Mouse (Mus musculus) A20 (cell line): ENCODE data around the gene Kdm2b.

Source experiments
- DNase-seq: peaks from one replicate; pipeline ENCODE4 v3.0.0-alpha.2; 2011; ENCODE audit warnings: low read depth, low spot score

The Kdm2b gene

GRCm38 (mm10) chr5:122894007-122894637 lies 95.5 kb downstream of the Kdm2b start:
- peak; percentile 80 for DNase-seq

GRCm38 (mm10) chr5:122893270-122893669 lies 96.4 kb downstream of the Kdm2b start:
- DNase-seq: no peak

GRCm38 (mm10) chr5:122890396-122890795 lies 99.2 kb downstream of the Kdm2b start:
- DNase-seq: no peak

GRCm38 (mm10) chr5:122888612-122889214 lies 100.9 kb downstream of the Kdm2b start:
- no peak for DNase-seq

GRCm38 (mm10) chr5:122887926-122888611 lies 101.6 kb downstream of the Kdm2b start:
- DNase-seq: no peak

GRCm38 (mm10) chr5:122887033-122887432 lies 102.6 kb downstream of the Kdm2b start:
- DNase-seq: no peak

- DNase-seq: no peak
Measured at GRCm38 (mm10) chr5:122884594-122885348, 104.9 kb downstream of the Kdm2b start.

GRCm38 (mm10) chr5:122883652-122884235 lies 105.9 kb downstream of the Kdm2b start:
- DNase-seq: no peak

- DNase-seq: no peak
Measured at GRCm38 (mm10) chr5:122883237-122883636, 106.4 kb downstream of the Kdm2b start.

- DNase-seq: no peak
Measured at GRCm38 (mm10) chr5:122882256-122883050, 107.2 kb downstream of the Kdm2b start.

- DNase-seq: peak; percentile 61
Measured at GRCm38 (mm10) chr5:122881313-122881712, 108.3 kb downstream of the Kdm2b start.

GRCm38 (mm10) chr5:122880241-122880980 lies 109.2 kb downstream of the Kdm2b start:
- no peak for DNase-seq

GRCm38 (mm10) chr5:122876671-122877070 lies 113.0 kb downstream of the Kdm2b start:
- no peak for DNase-seq

- DNase-seq: no peak
Measured at GRCm38 (mm10) chr5:122874359-122874758, 115.3 kb downstream of the Kdm2b start.

GRCm38 (mm10) chr5:122873573-122873972 lies 116.0 kb downstream of the Kdm2b start:
- no peak for DNase-seq

- no peak for DNase-seq
Measured at GRCm38 (mm10) chr5:122872626-122873025, 117.0 kb downstream of the Kdm2b start.

- DNase-seq: no peak
Measured at GRCm38 (mm10) chr5:122863053-122863452, 126.6 kb downstream of the Kdm2b start.

GRCm38 (mm10) chr5:122855858-122856257 lies 133.8 kb downstream of the Kdm2b start:
- DNase-seq: peak; percentile 39

- no peak for DNase-seq
Measured at GRCm38 (mm10) chr5:122852611-122853010, 137.0 kb downstream of the Kdm2b start.

- DNase-seq: no peak
Measured at GRCm38 (mm10) chr5:122850319-122851002, 139.2 kb downstream of the Kdm2b start.
